Mouse (Mus musculus) midbrain, embryonic 13.5 days (tissue): ENCODE results near the gene Psmd4. TPM values are rescaled to one million over a fixed set of nuclear protein-coding genes. Genes with fewer than 3 reads are reported as not detected.
A peak's percentile ranks its signal among the peaks of the same experiment; 100 is the strongest.

ENCODE experiments used
- ATAC-seq: fragments of 200-750 bp; cut with Nextera tagmentation; 2 replicates; pipeline ENCODE4 v1.8.0; 2017; ENCODE audit warnings: mild to moderate bottlenecking, moderate TSS enrichment, moderate library complexity
- H3K27ac ChIP-seq: fragments of 300-500 bp; sonication (generic); 2 replicates; pipeline ENCODE4 v1.5.1; 2015; ENCODE audit warnings: inconsistent platforms, mild to moderate bottlenecking, moderate library complexity
- H3K27me3 ChIP-seq: fragments of 300-500 bp; sonication (generic); 2 replicates; pipeline ENCODE4 v1.6.1; 2015; ENCODE audit warnings: mild to moderate bottlenecking, inconsistent platforms
- H3K36me3 ChIP-seq: fragments of 300-500 bp; sonication (generic); 2 replicates; pipeline ENCODE4 v1.6.1; 2015; ENCODE audit warnings: mild to moderate bottlenecking, inconsistent platforms
- H3K4me1 ChIP-seq: fragments of 300-500 bp; sonication (generic); replicated peaks from 2 replicates; pipeline ENCODE4 v1.6.1; 2015; ENCODE audit warnings: inconsistent platforms
- H3K4me2 ChIP-seq: fragments of 300-500 bp; sonication (generic); replicated peaks from 2 replicates; pipeline ENCODE4 v1.6.1; 2015; ENCODE audit warnings: moderate library complexity, mild to moderate bottlenecking, inconsistent platforms
- H3K4me3 ChIP-seq: fragments of 300-500 bp; sonication (generic); replicated peaks from 2 replicates; pipeline ENCODE4 v1.5.1; 2015; ENCODE audit warnings: mild to moderate bottlenecking, inconsistent platforms
- H3K9ac ChIP-seq: fragments of 300-500 bp; sonication (generic); replicated peaks from 2 replicates; pipeline ENCODE4 v1.6.1; 2015; ENCODE audit warnings: mild to moderate bottlenecking, inconsistent platforms
- H3K9me3 ChIP-seq: fragments of 300-500 bp; sonication (generic); 2 replicates; pipeline ENCODE4 v1.6.1; 2016; ENCODE audit warnings: mild to moderate bottlenecking, inconsistent platforms
- WGBS: fragments of 180-500 bp; shearing (Covaris S2); methylation state at CpG from one replicate; pipeline ENCODE4 v1.1.7; 2015; 5-methylcytosine and 5-hydroxymethylcytosine counted together
- microRNA-seq: library from miRNA; unstranded; fragments of <30 nt; microRNA quantifications from one replicate; pipeline ENCODE4, GENCODE M21; 2016
- polyA plus RNA-seq: library from polyadenylated mRNA; unstranded; fragments of >200 nt; fragmentation: Nextera tagmentation; extraction: Ambion mirVana; gene quantifications from 2 replicates; pipeline ENCODE4 v1.2.1, GENCODE M21; 2015

The Psmd4 gene
- polyA plus RNA-seq, 1 experiment from 2014 or later = 295 TPM

DNA sequence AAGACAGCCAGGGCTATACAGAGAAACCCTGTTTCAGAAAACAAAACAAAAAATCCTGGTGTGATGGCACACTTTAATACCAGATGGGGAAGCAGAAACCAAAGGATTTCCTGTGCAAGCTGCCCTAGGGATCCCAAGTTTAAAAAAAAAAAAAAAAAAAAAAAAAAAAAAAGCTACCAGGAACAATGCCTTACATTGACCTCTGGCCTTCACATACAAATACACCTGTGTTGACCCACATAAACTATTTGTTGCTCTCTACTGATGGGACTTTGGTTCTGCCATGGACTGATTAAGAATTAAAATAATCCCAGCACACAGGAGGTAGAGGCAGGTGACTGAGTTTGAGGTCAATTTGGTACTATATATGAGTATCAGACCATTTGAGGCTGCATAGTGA, 39.1 kb downstream of the Psmd4 start:
- H3K4me2 ChIP-seq = no peak overlapping the region
- peaks cover 13% of the 10 kb centered on the region for H3K4me1 ChIP-seq
- no peak for ATAC-seq
- no peak overlapping the region for H3K4me3 ChIP-seq
- peaks cover 87% of the 10 kb centered on the region for H3K36me3 ChIP-seq
- no peak overlapping the region for H3K9ac ChIP-seq
- no peaks in the 10 kb centered on the region for H3K27me3 ChIP-seq
- H3K27ac ChIP-seq = no peak overlapping the region
- no peaks in the 10 kb centered on the region for H3K9me3 ChIP-seq

DNA sequence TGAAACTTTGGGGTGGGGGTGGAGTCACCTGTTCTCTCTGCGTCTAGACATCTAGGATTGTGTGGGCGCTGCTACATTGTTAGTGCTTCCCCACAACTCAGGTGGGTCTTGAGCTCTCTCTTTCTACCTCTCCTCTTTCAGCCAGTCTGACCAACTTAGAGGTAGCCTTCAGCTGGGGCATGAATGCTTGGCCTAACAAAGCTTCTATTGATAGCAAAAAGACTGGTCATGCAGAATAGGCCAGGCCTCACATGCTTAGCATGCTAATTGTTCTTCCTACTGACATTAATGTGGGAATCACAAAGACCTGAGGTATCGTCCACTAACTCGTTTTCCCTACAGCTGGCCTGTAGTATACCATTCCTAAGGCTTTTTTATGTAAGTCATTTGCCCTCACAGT, 39.8 kb downstream of the Psmd4 start:
- WGBS = 52% methylated on average over 4 of the region's 4 CpGs

DNA sequence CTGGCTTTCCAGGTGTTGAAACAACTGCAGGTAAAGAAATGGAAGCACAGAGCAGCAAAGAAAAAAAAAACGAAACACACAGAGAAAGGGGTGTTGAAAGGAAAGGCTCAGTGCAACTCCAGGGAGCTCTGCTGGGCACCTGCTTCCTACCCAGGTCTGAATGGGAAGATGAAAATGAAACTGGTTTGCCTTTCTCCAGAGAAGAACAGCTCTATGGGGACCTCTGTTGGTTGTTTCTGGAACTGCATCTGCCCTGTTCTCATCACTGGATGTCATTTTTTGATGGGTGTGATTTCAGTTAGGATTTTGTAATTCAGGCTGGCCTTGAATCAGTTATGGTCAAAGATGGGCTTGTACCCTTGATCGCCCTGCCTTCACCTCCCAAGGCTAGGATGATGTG, 45.5 kb downstream of the Psmd4 start:
- no peaks in the 10 kb centered on the region for H3K27me3 ChIP-seq
- H3K9ac ChIP-seq = no peak overlapping the region
- H3K36me3 ChIP-seq = peaks cover 91% of the 10 kb centered on the region
- H3K27ac ChIP-seq = no peak overlapping the region
- H3K4me3 ChIP-seq = no peak overlapping the region
- no peaks in the 10 kb centered on the region for H3K9me3 ChIP-seq
- H3K4me1 ChIP-seq = no peaks in the 10 kb centered on the region
- H3K4me2 ChIP-seq = no peak overlapping the region
- ATAC-seq = no peak
- WGBS = 46% methylated on average over 2 of the region's 2 CpGs

More for the DNA sequence above, 39.8 kb downstream of the Psmd4 start:
- no peak overlapping the region for H3K9ac ChIP-seq
- peak; percentile 43 for ATAC-seq
- H3K4me1 ChIP-seq = peaks cover 13% of the 10 kb centered on the region
- no peaks in the 10 kb centered on the region for H3K27me3 ChIP-seq
- peaks cover 86% of the 10 kb centered on the region for H3K36me3 ChIP-seq
- no peaks in the 10 kb centered on the region for H3K9me3 ChIP-seq
- no peak overlapping the region for H3K4me2 ChIP-seq
- H3K4me3 ChIP-seq = no peak overlapping the region
- no peak overlapping the region for H3K27ac ChIP-seq

DNA sequence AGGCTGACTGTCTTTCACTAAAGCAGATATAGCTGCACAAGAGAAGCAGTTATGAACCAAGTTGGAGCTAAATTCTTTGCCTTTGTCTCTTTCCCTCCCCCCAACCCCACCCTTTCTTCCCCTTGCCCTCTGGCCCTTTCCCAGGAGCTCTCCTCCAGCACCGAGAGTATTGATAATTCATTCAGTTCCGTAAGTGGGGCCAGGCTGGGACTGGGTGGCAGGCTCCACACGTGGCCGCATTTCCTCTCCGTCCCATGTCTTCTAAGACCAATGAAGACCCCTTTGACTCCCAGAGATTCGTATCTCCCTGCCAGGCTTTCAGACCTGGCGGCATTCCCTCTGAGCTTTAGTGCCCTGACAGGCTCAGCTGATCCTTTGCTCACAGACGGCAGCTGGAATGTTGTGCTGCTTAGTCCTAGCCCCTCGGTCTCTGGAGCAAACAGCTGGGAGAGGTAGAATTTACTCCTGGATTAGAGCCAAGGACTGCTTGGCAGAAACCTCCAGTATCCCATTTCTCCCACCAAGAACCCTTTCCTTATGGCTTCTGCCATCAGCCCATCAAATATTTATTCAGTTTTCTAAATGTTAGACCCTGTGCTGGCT, 53.2 kb downstream of the Psmd4 start:
- 59% methylated on average over 9 of the region's 9 CpGs for WGBS
- Histone ChIP-seq H3K9me3 (no peaks in the 10 kb centered on the region), H3K9ac (no peak overlapping the region), H3K4me2 (no peak overlapping the region), H3K4me1 (peaks cover 7% of the 10 kb centered on the region; the same call in 1 of the 2 replicates), H3K27ac (no peak overlapping the region), H3K36me3 (peaks cover 73% of the 10 kb centered on the region), H3K27me3 (no peaks in the 10 kb centered on the region), H3K4me3 (no peak overlapping the region)
- no peak for ATAC-seq

GRCm38 (mm10) chr3:94987578-94987977, 54.8 kb downstream of the Psmd4 start:
- Histone ChIP-seq H3K4me3 (no peak overlapping the region), H3K4me2 (no peak overlapping the region), H3K9ac (no peak overlapping the region), H3K36me3 (peaks cover 66% of the 10 kb centered on the region), H3K27ac (no peak overlapping the region), H3K27me3 (no peaks in the 10 kb centered on the region), H3K4me1 (peaks cover 7% of the 10 kb centered on the region; the same call in 1 of the 2 replicates), H3K9me3 (no peaks in the 10 kb centered on the region)
- ATAC-seq = no peak

DNA sequence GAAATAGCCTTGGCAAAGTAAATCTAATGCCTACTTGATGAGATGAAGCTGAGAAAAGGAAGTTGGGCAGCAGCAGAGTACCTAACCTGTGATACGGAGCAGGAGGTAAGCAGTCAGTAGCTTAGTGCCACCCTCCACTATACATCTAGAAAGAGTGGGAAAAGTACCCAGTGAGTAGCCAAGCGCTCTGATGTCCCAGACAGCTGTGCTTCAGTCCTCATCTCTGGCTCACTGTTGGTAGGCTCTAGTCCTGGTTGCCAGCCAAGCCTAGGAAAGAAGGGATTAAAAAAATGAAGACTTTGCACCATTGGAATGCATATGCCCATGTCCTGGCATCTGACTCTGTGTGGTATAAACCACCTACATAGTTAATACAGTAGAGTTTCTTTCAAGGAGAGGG, 56.9 kb downstream of the Psmd4 start:
- peaks cover 70% of the 10 kb centered on the region for H3K36me3 ChIP-seq
- H3K9me3 ChIP-seq = no peaks in the 10 kb centered on the region
- ATAC-seq = no peak

DNA sequence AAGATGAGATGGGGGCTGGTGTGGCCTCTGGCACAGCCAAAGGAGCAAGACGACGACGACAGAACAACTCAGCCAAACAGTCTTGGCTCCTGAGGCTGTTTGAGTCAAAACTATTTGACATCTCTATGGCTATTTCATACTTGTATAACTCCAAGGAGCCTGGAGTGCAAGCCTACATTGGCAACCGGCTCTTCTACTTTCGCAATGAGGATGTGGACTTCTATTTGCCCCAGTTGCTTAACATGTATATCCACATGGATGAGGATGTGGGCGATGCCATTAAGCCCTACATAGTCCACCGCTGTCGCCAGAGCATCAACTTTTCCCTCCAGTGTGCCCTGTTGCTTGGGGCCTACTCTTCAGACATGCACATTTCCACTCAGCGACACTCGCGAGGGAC, 58.1 kb downstream of the Psmd4 start:
- H3K27me3 ChIP-seq = no peaks in the 10 kb centered on the region
- H3K9ac ChIP-seq = no peak overlapping the region
- H3K36me3 ChIP-seq = peaks cover 64% of the 10 kb centered on the region
- 94% methylated on average over 11 of the region's 11 CpGs for WGBS
- no peak overlapping the region for H3K4me2 ChIP-seq
- no peak overlapping the region for H3K4me3 ChIP-seq
- peaks cover 6% of the 10 kb centered on the region for H3K4me1 ChIP-seq
- H3K9me3 ChIP-seq = no peaks in the 10 kb centered on the region
- ATAC-seq = no peak
- no peak overlapping the region for H3K27ac ChIP-seq

More for the DNA sequence above, 56.9 kb downstream of the Psmd4 start:
- Histone ChIP-seq H3K27me3 (no peaks in the 10 kb centered on the region), H3K4me2 (no peak overlapping the region), H3K27ac (no peak overlapping the region), H3K4me3 (no peak overlapping the region), H3K4me1 (peaks cover 7% of the 10 kb centered on the region; the same call in 1 of the 2 replicates), H3K9ac (no peak overlapping the region)
- 97% methylated on average over 2 of the region's 2 CpGs for WGBS

Small RNA genes lying within 50 kb of the gene (microRNA-seq; reads per million reads assigned to microRNA genes)
- gene Mir7013 = 1.2 reads per million

Other genes starting within 250 kb of the Psmd4 start
- 26.9 and 27.3 TPM in 2 replicates for gene Pogz, start 205.0 kb downstream of the Psmd4 start, polyA plus RNA-seq
- 375 and 391 TPM in 2 replicates for gene Psmb4, start 155.7 kb downstream of the Psmd4 start, polyA plus RNA-seq
- 7.7 and 9.0 TPM in 2 replicates for gene Selenbp1, start 109.6 kb downstream of the Psmd4 start, polyA plus RNA-seq
- 5.0 and 5.2 TPM in 2 replicates for gene Rfx5, start 88.5 kb downstream of the Psmd4 start, polyA plus RNA-seq
- 24.7 and 25.3 TPM in 2 replicates for gene Pi4kb, start 67.9 kb downstream of the Psmd4 start, polyA plus RNA-seq
- gene Zfp687, start 27.2 kb downstream of the Psmd4 start, polyA plus RNA-seq = 26.2 and 28.1 TPM in 2 replicates
- gene Pip5k1a, start 64.3 kb upstream of the Psmd4 start, polyA plus RNA-seq = 19.9 and 20.5 TPM in 2 replicates
- 256 and 262 TPM in 2 replicates for gene Vps72, start 68.4 kb upstream of the Psmd4 start, polyA plus RNA-seq
- 1.0 and 1.8 TPM in 2 replicates for gene Tmod4, start 81.9 kb upstream of the Psmd4 start, polyA plus RNA-seq
- gene Scnm1, start 91.4 kb upstream of the Psmd4 start, polyA plus RNA-seq = 99.2 and 103 TPM in 2 replicates
- 36.2 and 38.1 TPM in 2 replicates for gene Lysmd1, start 91.5 kb upstream of the Psmd4 start, polyA plus RNA-seq
- 2.3 and 2.8 TPM in 2 replicates for gene Tnfaip8l2, start 99.7 kb upstream of the Psmd4 start, polyA plus RNA-seq
- 23.4 and 37.6 TPM in 2 replicates for gene Sema6c, start 117.8 kb upstream of the Psmd4 start, polyA plus RNA-seq
- gene Gabpb2, start 175.3 kb upstream of the Psmd4 start, polyA plus RNA-seq = 5.5 and 5.7 TPM in 2 replicates
- 66.8 and 68.4 TPM in 2 replicates for gene Cdc42se1, start 186.1 kb upstream of the Psmd4 start, polyA plus RNA-seq
- gene Mllt11, start 189.6 kb upstream of the Psmd4 start, polyA plus RNA-seq = 253 and 276 TPM in 2 replicates
- 0.23 and 0.26 TPM in 2 replicates for gene Gm128, start 199.0 kb upstream of the Psmd4 start, polyA plus RNA-seq
- 0.17 TPM in 1 of 2 replicates, not detected in the other for gene Bnipl, start 208.6 kb upstream of the Psmd4 start, polyA plus RNA-seq
- 47.5 and 50.5 TPM in 2 replicates for gene Mindy1, start 238.7 kb upstream of the Psmd4 start, polyA plus RNA-seq
- 46.4 and 50.1 TPM in 2 replicates for gene Prune1, start 239.5 kb upstream of the Psmd4 start, polyA plus RNA-seq